Mouse (Mus musculus) adrenal gland, postnatal 10 days (tissue): ENCODE measurements around the gene Tert. TPM values are rescaled to one million over a fixed set of nuclear protein-coding genes. Genes with fewer than 3 reads are reported as not detected.

Source experiments
- DNase-seq: peaks from one replicate; pipeline ENCODE4 v3.0.0; 2021; ENCODE audit warnings: mixed read lengths
- long read RNA-seq, 2 experiments: library from polyadenylated mRNA; stranded (forward); transcript quantifications; one replicate each; pipeline ENCODE4 v2.0.0; 2021
- total RNA-seq, 2 experiments: library from RNA; stranded (reverse); gene quantifications; 2 replicates each; pipeline ENCODE4 v1.2.3; 2021

Gene Tert
- total RNA-seq = 1 to 10 TPM; 3.2 to 7.8 TPM
- long read RNA-seq, experiment 1, full-length matches to known transcripts = 1 of 1 reads
- long read RNA-seq, experiment 1, partial matches to known transcripts = 0 of 1 reads
- long read RNA-seq, experiment 1, other reads (novel, unspliced or antisense) = 0 of 1 reads
- long read RNA-seq, experiment 2, partial matches to known transcripts = 0 of 1 reads
- long read RNA-seq, experiment 2, other reads (novel, unspliced or antisense) = 1 of 1 reads

- peak; percentile 78 for DNase-seq
These were observed at the start of gene Tert for GRCm38 (mm10) chr13:73626745-73627549. Gene Tert (plus strand): TSS chr13:73626911.

GRCm38 (mm10) chr13:73577277-73577676 is 49.4 kb upstream of the Tert start:
- DNase-seq = no peak

- no peak for DNase-seq
These were observed 35.2 kb upstream of the Tert start for GRCm38 (mm10) chr13:73591488-73591887.

- DNase-seq = no peak
These were observed 34.2 kb upstream of the Tert start for GRCm38 (mm10) chr13:73592546-73592945.

- DNase-seq = no peak
These were observed 30.4 kb upstream of the Tert start for GRCm38 (mm10) chr13:73596276-73596675.

- no peak for DNase-seq
These were observed 26.5 kb upstream of the Tert start for GRCm38 (mm10) chr13:73600217-73600616.

- no peak for DNase-seq
These were observed 23.7 kb upstream of the Tert start for GRCm38 (mm10) chr13:73603046-73603445.

GRCm38 (mm10) chr13:73603522-73604155 is 23.1 kb upstream of the Tert start, which contains the start of gene Clptm1l:
Gene Clptm1l (plus strand): TSS chr13:73604006.
- peak; percentile 99 for DNase-seq

- DNase-seq = no peak
These were observed 22.4 kb upstream of the Tert start for GRCm38 (mm10) chr13:73604156-73604957.

- DNase-seq = no peak
These were observed 8.3 kb upstream of the Tert start for GRCm38 (mm10) chr13:73618406-73618805.

- DNase-seq = no peak
These were observed 6.1 kb upstream of the Tert start for GRCm38 (mm10) chr13:73620637-73621036.

- no peak for DNase-seq
These were observed 334 bp upstream of the Tert start for GRCm38 (mm10) chr13:73626410-73626744.

GRCm38 (mm10) chr13:73628586-73629113 is 1.9 kb downstream of the Tert start:
- DNase-seq = no peak

GRCm38 (mm10) chr13:73631837-73632236 is 5.1 kb downstream of the Tert start:
- DNase-seq = no peak

- no peak for DNase-seq
These were observed 11.1 kb downstream of the Tert start for GRCm38 (mm10) chr13:73637826-73638225.

- no peak for DNase-seq
These were observed 14.6 kb downstream of the Tert start for GRCm38 (mm10) chr13:73641296-73641695.

GRCm38 (mm10) chr13:73646397-73647087 is 19.8 kb downstream of the Tert start:
- peak; percentile 71 for DNase-seq

- peak; percentile 20 for DNase-seq
These were observed 26.6 kb downstream of the Tert start for GRCm38 (mm10) chr13:73653266-73653665.

GRCm38 (mm10) chr13:73654976-73655375 is 28.3 kb downstream of the Tert start:
- DNase-seq = peak; percentile 14

GRCm38 (mm10) chr13:73658953-73659352 is 32.2 kb downstream of the Tert start:
- DNase-seq = no peak

- DNase-seq = no peak
These were observed 33.5 kb downstream of the Tert start for GRCm38 (mm10) chr13:73660163-73660695.
